Mouse (Mus musculus) kidney, adult 2 months (tissue): Measurements from ENCODE around the gene Cldn9. TPM values are rescaled to one million over a fixed set of nuclear protein-coding genes. Genes with fewer than 3 reads are reported as not detected.

Experiments used
- DNase-seq: peaks from one replicate; pipeline ENCODE4 v3.0.0; 2021
- H3K27ac ChIP-seq: fragments of 200-500 bp; 2 replicates; pipeline ENCODE4 v1.5.1; 2012; ENCODE audit warnings: low read depth, low read length, control low read depth, inconsistent platforms; ENCODE audit not compliant: insufficient read depth
- H3K27me3 ChIP-seq: fragments of 200-500 bp; replicated peaks from 2 replicates; pipeline ENCODE4 v1.6.1; 2012; ENCODE audit warnings: mild to moderate bottlenecking, moderate library complexity, low read length, inconsistent platforms; ENCODE audit not compliant: control insufficient read depth, insufficient read depth
- H3K36me3 ChIP-seq: fragments of 200-500 bp; 2 replicates; pipeline ENCODE4 v1.6.1; 2012; ENCODE audit warnings: mild to moderate bottlenecking, moderate library complexity, low read length, inconsistent platforms; ENCODE audit not compliant: control insufficient read depth, insufficient read depth
- H3K4me1 ChIP-seq: fragments of 200-500 bp; 2 replicates; pipeline ENCODE4 v1.6.1; 2011; ENCODE audit warnings: low read length; ENCODE audit not compliant: control insufficient read depth, insufficient read depth
- H3K4me3 ChIP-seq: fragments of 200-500 bp; 2 replicates; pipeline ENCODE4 v1.5.1; 2011; ENCODE audit warnings: mild to moderate bottlenecking, low read depth, low read length, control low read depth; ENCODE audit not compliant: insufficient read depth
- CTCF ChIP-seq: fragments of 200-500 bp; conservative IDR thresholded peaks from 2 replicates; pipeline ENCODE4 v1.5.1; 2011; ENCODE audit warnings: low read depth, mild to moderate bottlenecking, control low read depth, low read length, moderate library complexity, mixed read lengths; ENCODE audit not compliant: insufficient read depth, insufficient read length
- POLR2A ChIP-seq: fragments of 200-500 bp; IDR thresholded peaks from one replicate; pipeline ENCODE4 v1.6.1; 2011; ENCODE audit warnings: low read depth, low read length, control low read depth
- WGBS: fragments of 180-500 bp; shearing (Covaris S2); methylation state at CpG from one replicate; pipeline ENCODE4 v1.1.7; 2018; 5-methylcytosine and 5-hydroxymethylcytosine counted together
- polyA plus RNA-seq: library from polyadenylated mRNA; depleted of rRNA; stranded (reverse); fragments of >200 nt; gene quantifications from 2 replicates; pipeline ENCODE4 v1.2.3, GENCODE M21; 2012

Cldn9 gene
- polyA plus RNA-seq, 1 experiment: 0.14 TPM

GRCm38 (mm10) chr17:23661526-23661925 is 22.3 kb downstream of the Cldn9 start:
- WGBS: 3% methylated on average over 9 of the region's 9 CpGs
- Histone ChIP-seq H3K4me3 (no peak overlapping the region), H3K4me1 (0 out of 2 replicates have a peak, but pooled peaks cover 3% of the 10 kb centered on the region), H3K27me3 (no peaks in the 10 kb centered on the region), H3K27ac (no peak overlapping the region), H3K36me3 (no peaks in the 10 kb centered on the region)
- TF ChIP-seq CTCF (peak; percentile 48), POLR2A (no peak)
- peak; percentile 35 for DNase-seq

GRCm38 (mm10) chr17:23660876-23661200 is 23.0 kb downstream of the Cldn9 start:
- WGBS: 2% methylated on average over 14 of the region's 14 CpGs
- 0 out of 2 replicates have a peak, but pooled peaks cover 3% of the 10 kb centered on the region for H3K4me1 ChIP-seq
- no peak for DNase-seq
- H3K4me3 ChIP-seq: peak overlapping the region; percentile 56
- TF ChIP-seq POLR2A (no peak), CTCF (no peak)
- no peak overlapping the region for H3K27ac ChIP-seq
- H3K36me3 ChIP-seq: no peaks in the 10 kb centered on the region
- H3K27me3 ChIP-seq: no peaks in the 10 kb centered on the region

GRCm38 (mm10) chr17:23660117-23660875 is 23.5 kb downstream of the Cldn9 start, which contains the start of gene Bicdl2:
Gene Bicdl2, plus strand, starts transcription at chr17:23660506.
- no peaks in the 10 kb centered on the region for H3K27me3 ChIP-seq
- H3K4me3 ChIP-seq: peak within 1 kb of the TSS; percentile 56
- no peak within 1 kb of the TSS for H3K27ac ChIP-seq
- H3K36me3 ChIP-seq: no peaks in the 10 kb centered on the region
- 2% methylated on average over 27 of the region's 27 CpGs for whole genome bisulfite sequencing
- 0 out of 2 replicates have a peak, but pooled peaks cover 3% of the 10 kb centered on the region for H3K4me1 ChIP-seq
- TF ChIP-seq POLR2A (no peak), CTCF (peak; percentile 79)
- peak; percentile 86 for DNase-seq

- Histone ChIP-seq H3K27me3 (no peaks in the 10 kb centered on the region), H3K27ac (no peak overlapping the region), H3K4me1 (0 out of 2 replicates have a peak, but pooled peaks cover 3% of the 10 kb centered on the region), H3K36me3 (no peaks in the 10 kb centered on the region), H3K4me3 (no peak overlapping the region)
- TF ChIP-seq POLR2A: no peak
- no peak for TF ChIP-seq CTCF
- no peak for DNase-seq
- WGBS: 89% methylated on average over 3 of the region's 3 CpGs
These were observed 25.4 kb downstream of the Cldn9 start for GRCm38 (mm10) chr17:23658450-23658849.

- Histone ChIP-seq H3K27ac (no peak overlapping the region), H3K27me3 (no peaks in the 10 kb centered on the region), H3K36me3 (no peaks in the 10 kb centered on the region), H3K4me1 (no peaks in the 10 kb centered on the region), H3K4me3 (no peak overlapping the region)
- WGBS: 64% methylated on average over 2 of the region's 2 CpGs
- DNase-seq: no peak
- TF ChIP-seq CTCF (no peak), POLR2A (no peak)
These were observed 29.4 kb downstream of the Cldn9 start for GRCm38 (mm10) chr17:23654410-23654809.

GRCm38 (mm10) chr17:23654001-23654400 is 29.8 kb downstream of the Cldn9 start:
- no peak for TF ChIP-seq CTCF
- TF ChIP-seq POLR2A: no peak
- Histone ChIP-seq H3K4me1 (no peaks in the 10 kb centered on the region), H3K27ac (no peak overlapping the region), H3K27me3 (no peaks in the 10 kb centered on the region), H3K36me3 (no peaks in the 10 kb centered on the region), H3K4me3 (no peak overlapping the region)
- no peak for DNase-seq
- 60% methylated on average over 6 of the region's 6 CpGs for WGBS

GRCm38 (mm10) chr17:23653324-23653723 is 30.5 kb downstream of the Cldn9 start:
- Histone ChIP-seq H3K4me3 (no peak overlapping the region), H3K27ac (no peak overlapping the region), H3K36me3 (no peaks in the 10 kb centered on the region), H3K27me3 (no peaks in the 10 kb centered on the region), H3K4me1 (no peaks in the 10 kb centered on the region)
- no peak for DNase-seq
- 80% methylated on average over 2 of the region's 2 CpGs for WGBS
- TF ChIP-seq CTCF: no peak
- no peak for TF ChIP-seq POLR2A
